Mouse (Mus musculus): Measurements from ENCODE around the gene Dll4. TPM values are rescaled to one million over a fixed set of nuclear protein-coding genes. Genes with fewer than 3 reads are reported as not detected.

The Dll4 gene
- polyA plus RNA-seq, 1 experiment from 2014 or later = 4.9 TPM

DNA sequence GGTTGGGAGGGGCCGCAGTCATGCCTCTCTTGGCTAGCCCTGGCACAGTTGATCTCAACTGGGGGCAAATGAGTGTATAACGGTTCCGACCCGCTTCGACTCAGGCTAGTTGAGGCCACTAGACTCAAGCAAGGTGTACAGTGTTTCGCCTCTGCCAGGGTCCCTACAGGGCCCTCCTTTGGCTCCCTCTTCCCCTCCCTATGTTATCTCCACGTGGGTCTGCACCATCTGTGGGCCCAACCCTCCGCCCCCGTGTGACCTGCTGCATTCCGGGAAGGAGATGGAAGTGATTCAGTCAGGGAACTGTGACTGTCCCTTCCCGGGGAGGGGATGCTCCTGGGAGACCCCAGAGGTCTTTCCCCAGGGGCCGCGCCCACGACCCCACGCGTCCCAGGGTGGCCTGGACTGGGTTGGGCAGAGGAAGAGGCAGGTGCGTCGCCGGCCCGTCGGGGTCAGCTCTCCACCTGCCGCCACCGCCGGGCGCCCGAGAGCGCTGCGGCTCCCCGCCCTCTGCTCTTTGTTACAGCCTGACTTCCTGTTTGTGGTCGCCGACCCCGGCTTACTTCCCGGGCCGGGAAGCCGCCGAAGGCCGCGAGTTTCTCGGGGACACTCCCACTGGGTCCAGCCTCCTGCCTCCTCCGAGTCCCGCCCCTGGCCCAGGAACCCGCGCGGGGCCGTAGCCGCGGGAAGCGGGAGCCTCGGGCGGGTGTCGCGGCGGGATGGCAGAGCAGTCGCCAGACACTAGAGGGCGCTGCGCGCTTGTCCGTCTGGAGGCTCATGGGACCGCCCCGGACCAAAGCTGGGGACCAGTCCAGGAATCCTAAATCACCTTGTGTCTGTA, 12.1 kb downstream of the Dll4 start:
- Histone ChIP-seq H3K9me3 (no peaks in the 10 kb centered on the region), H3K9ac (peak overlapping the region; percentile 87), H3K27ac (replicated peaks) (peak overlapping the region; percentile 61), H3K4me2 (peak overlapping the region; percentile 82), H3K27me3 (peaks cover 28% of the 10 kb centered on the region), H3K4me3 (peak overlapping the region; percentile 58), H3K36me3 (no peaks in the 10 kb centered on the region), H3K4me1 (replicated peaks) (peaks cover 10% of the 10 kb centered on the region)
- ATAC-seq (ENCODE audit: low read depth) = peak; percentile 86
- WGBS = 8% methylated on average over 60 of the region's 60 CpGs

DNA sequence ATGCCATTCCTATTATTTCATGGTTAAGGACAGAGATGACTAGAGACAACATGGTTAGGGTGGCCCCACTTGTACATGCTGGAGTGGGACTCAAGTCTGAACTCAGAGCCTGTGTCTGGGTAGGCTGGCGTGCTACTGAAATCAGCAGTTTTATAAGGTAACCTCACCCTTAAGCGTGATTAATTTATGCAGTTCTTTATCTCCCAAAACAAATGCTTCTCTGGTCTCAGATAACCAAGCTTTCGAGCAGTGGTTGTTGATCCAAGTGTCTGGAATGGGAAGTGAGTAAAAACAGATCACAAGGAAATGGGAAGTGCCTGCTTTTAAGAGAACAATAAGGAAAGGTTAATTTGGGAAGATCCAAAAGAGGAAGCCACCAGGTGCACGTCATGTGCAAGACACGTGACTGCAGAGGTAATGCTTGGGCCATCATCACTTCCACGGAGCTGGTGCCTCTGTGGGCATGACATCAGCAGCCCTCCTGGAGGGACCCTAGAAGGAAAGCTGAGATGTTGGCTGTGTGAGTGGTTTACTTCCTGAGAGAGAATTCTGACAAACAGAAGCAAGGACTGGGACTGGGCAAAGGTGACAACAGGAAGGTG, 19.1 kb downstream of the Dll4 start:
- Histone ChIP-seq H3K4me2 (no peak overlapping the region), H3K27ac (replicated peaks) (no peak overlapping the region), H3K9ac (no peak overlapping the region), H3K4me3 (no peak overlapping the region), H3K9me3 (no peaks in the 10 kb centered on the region), H3K4me1 (replicated peaks) (no peaks in the 10 kb centered on the region), H3K36me3 (no peaks in the 10 kb centered on the region), H3K27me3 (peaks cover 9% of the 10 kb centered on the region)
- 59% methylated on average over 6 of the region's 6 CpGs for WGBS
- no peak for ATAC-seq (ENCODE audit: low read depth)

DNA sequence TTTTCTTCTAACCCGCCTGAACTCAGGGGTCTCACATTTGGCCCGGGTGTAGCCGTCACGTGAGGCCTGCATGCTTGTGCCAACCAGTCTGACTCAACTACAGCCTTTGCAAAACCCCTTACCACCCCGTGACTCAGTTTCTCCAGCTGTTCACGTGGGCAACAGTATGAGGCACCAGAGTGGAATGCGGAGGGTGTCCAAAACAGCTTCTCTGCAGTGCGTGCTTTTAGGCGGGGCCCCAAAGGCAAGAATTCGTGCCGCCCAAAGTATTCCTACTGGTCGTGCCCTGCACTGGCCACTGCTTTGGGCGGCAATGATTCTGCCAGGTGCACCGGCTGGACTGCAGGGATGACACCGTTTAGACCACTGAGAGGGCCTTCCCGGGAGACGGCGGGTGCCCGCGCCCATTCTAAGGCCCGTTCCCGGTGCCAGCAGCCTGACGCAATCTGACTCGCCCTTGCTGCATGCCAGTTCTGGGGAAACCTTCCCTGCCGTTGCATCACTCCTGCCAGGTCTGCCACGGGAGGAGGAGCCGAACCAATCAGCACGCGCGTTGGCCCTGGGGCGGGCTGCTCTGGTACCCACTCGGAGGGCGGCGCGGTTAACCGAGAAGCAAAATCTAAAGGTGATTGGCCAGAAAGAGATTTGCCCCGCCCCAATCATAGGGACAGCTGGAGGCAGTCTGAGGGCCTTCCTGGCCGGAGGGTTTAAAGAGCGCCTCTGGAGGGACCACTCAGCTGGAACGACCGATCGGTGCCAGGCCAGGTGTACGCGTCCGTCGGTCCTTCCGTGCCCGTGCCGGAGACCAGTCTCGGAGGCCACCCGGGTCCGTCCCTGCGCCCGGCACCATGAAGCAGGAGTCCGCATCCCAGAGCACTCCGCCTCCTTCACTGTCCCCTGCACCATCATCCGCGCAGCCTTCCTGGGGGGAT, 25.2 kb downstream of the Dll4 start, which contains the start of gene Chac1:
TSS of gene Chac1 (plus strand) at position 675 of the 932 bp plus-strand sequence.
- Histone ChIP-seq H3K4me1 (replicated peaks) (peaks cover 13% of the 10 kb centered on the region), H3K9me3 (no peaks in the 10 kb centered on the region), H3K27me3 (peaks cover 27% of the 10 kb centered on the region), H3K27ac (replicated peaks) (no peak within 1 kb of the TSS), H3K4me3 (peak within 1 kb of the TSS; percentile 63), H3K9ac (peak within 1 kb of the TSS; percentile 80), H3K4me2 (peak within 1 kb of the TSS; percentile 90), H3K36me3 (peaks cover 7% of the 10 kb centered on the region)
- WGBS = 5% methylated on average over 58 of the region's 58 CpGs
- ATAC-seq (ENCODE audit: low read depth) = peak; percentile 98

DNA sequence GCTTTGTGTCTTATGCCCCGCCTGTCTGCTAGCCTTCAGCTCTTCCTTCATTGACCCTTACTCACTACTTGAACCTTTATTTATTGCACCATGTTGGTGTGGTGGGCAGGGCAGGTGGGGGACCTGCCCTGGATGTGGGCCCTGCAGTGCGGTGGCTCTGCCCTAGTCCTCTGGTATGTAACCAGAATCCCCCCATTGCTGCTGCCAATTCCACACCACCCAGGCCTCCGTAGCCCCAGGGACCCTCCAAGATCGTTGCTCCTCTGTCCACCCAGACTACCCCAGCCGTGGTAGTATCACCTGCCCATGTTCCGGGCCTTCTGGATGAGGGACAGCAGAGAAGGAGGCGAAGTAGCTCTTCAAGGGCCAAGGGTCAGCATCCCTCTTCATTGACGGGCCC, 28.1 kb downstream of the Dll4 start:
- Histone ChIP-seq H3K4me3 (no peak overlapping the region), H3K9ac (no peak overlapping the region), H3K9me3 (no peaks in the 10 kb centered on the region), H3K27ac (replicated peaks) (no peak overlapping the region), H3K27me3 (peaks cover 26% of the 10 kb centered on the region), H3K4me2 (no peak overlapping the region), H3K36me3 (peaks cover 7% of the 10 kb centered on the region), H3K4me1 (replicated peaks) (peaks cover 13% of the 10 kb centered on the region)
- 93% methylated on average over 8 of the region's 8 CpGs for WGBS
- no peak for ATAC-seq (ENCODE audit: low read depth)

DNA sequence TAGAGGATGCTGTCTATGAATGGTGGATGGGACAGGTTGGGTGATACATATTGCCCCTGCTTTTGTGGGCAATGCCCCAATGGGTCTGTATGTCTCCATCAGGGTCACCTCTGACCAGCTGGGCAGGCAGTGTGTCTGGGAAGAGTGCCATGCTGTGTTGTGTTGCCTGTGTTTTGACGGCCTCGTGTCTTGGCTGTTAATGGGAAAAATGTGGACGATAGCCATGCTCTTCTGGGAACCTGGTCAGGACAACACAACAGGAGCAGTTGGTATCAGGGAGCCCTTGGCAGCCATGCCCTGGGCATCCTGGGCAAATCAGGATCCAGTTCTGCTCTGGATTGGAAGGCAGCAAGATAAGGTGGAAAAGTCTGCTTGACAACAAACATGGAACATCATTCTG, 29.5 kb downstream of the Dll4 start:
- Histone ChIP-seq H3K4me1 (replicated peaks) (peaks cover 13% of the 10 kb centered on the region), H3K4me3 (no peak overlapping the region), H3K4me2 (no peak overlapping the region), H3K27me3 (peaks cover 17% of the 10 kb centered on the region), H3K27ac (replicated peaks) (no peak overlapping the region), H3K9ac (no peak overlapping the region), H3K36me3 (peaks cover 7% of the 10 kb centered on the region), H3K9me3 (no peaks in the 10 kb centered on the region)
- no peak for ATAC-seq (ENCODE audit: low read depth)
- WGBS = 88% methylated on average over 3 of the region's 3 CpGs

DNA sequence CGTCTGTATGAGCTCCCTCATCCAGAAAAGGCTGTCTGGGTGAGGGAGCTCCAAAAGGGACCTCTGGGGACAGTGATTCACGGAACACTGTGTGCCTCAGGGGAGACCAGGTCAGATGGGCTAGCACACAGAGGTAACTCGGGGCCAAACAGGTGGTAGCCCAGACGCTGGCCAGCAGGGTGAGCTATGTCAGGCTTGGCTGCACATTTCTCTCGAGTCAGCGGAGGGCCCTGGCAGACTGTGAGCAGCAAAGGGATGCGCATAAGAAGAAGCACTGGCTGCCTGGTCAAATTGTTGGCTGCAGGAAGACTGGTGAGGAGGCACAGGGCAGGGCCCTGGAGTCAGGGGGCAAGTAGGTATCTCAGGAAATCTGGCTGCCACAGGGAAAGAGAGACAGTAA, 30.1 kb downstream of the Dll4 start:
- 28% methylated on average over 7 of the region's 7 CpGs for WGBS
- H3K36me3 ChIP-seq = peaks cover 7% of the 10 kb centered on the region
- H3K9ac ChIP-seq = no peak overlapping the region
- H3K4me2 ChIP-seq = no peak overlapping the region
- peaks cover 4% of the 10 kb centered on the region; the same call in 1 of the 2 replicates for H3K9me3 ChIP-seq
- no peak overlapping the region for H3K27ac ChIP-seq (replicated peaks)
- peaks cover 8% of the 10 kb centered on the region for H3K4me1 ChIP-seq (replicated peaks)
- H3K4me3 ChIP-seq = no peak overlapping the region
- peaks cover 12% of the 10 kb centered on the region for H3K27me3 ChIP-seq
- ATAC-seq (ENCODE audit: low read depth) = no peak

DNA sequence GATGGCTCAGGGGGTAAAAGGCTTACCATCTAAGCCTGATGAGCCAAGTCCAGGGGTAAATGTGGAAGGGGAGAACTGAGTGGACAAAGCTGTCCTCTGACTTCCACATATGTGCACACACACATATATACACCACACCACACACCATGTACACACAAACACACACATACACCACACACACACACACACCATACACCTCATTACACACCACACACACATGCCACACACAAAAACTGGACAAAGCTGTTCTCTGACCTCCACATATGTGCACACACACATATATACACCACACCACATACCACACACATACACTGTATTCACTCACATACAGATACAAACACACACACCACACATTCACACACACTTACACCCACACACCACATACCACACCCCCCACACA, 30.7 kb downstream of the Dll4 start:
- no peak for ATAC-seq (ENCODE audit: low read depth)

DNA sequence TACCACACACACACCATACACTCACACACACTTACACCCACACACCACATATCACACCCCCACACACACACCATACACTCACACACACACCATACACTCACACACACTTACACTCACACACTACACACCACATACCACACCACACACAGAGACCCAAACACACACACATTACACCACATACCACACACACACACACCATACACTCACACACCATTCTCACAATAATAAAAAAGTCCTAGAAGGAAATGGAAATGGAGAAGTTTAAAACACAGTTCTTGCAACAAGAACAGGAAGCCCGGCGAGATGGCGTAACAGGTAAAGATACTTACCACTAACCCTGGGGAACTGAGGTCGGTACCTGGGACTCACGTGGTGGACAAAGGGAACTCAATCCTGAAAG, 31.2 kb downstream of the Dll4 start:
- Histone ChIP-seq H3K9me3 (peaks cover 16% of the 10 kb centered on the region; the same call in 1 of the 2 replicates), H3K4me1 (replicated peaks) (0 out of 2 replicates have a peak, but pooled peaks cover under 1% of the 10 kb centered on the region), H3K4me2 (no peak overlapping the region), H3K9ac (no peak overlapping the region), H3K36me3 (peaks cover 7% of the 10 kb centered on the region), H3K27me3 (peaks cover 12% of the 10 kb centered on the region; the same call in 1 of the 2 replicates), H3K4me3 (no peak overlapping the region), H3K27ac (replicated peaks) (no peak overlapping the region)
- no peak for ATAC-seq (ENCODE audit: low read depth)
- WGBS = 94% methylated on average over 5 of the region's 5 CpGs

More for the DNA sequence above, 30.7 kb downstream of the Dll4 start:
- peaks cover 11% of the 10 kb centered on the region; the same call in 1 of the 2 replicates for H3K9me3 ChIP-seq
- no peak overlapping the region for H3K9ac ChIP-seq
- H3K27me3 ChIP-seq = peaks cover 12% of the 10 kb centered on the region
- 0 out of 2 replicates have a peak, but pooled peaks cover 4% of the 10 kb centered on the region for H3K4me1 ChIP-seq (replicated peaks)
- H3K27ac ChIP-seq (replicated peaks) = no peak overlapping the region
- no peak overlapping the region for H3K4me3 ChIP-seq
- no peak overlapping the region for H3K4me2 ChIP-seq
- H3K36me3 ChIP-seq = peaks cover 7% of the 10 kb centered on the region

DNA sequence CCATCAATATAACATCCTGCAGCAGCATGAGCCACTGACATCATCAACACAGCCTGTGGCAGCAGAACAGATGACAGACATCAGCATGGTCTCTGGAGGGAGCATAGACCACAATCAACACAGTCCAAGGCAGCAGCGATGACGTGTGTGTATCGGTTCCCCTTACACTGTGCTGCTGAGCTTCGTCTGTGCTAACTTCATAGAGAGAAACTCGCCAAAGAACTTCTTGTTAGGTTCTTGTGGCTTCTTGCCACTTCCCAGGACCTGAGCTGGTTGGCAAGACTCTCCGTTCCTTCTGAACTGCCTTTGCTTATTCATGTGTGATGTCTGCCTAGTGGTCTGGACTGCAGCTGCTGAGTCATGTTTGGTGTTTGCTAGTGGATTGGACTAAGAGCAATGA, 32.7 kb downstream of the Dll4 start:
- Histone ChIP-seq H3K36me3 (peaks cover 8% of the 10 kb centered on the region), H3K27me3 (no peaks in the 10 kb centered on the region), H3K9ac (no peak overlapping the region), H3K4me3 (no peak overlapping the region), H3K4me2 (no peak overlapping the region), H3K9me3 (peaks cover 17% of the 10 kb centered on the region; the same call in 1 of the 2 replicates), H3K4me1 (replicated peaks) (no peaks in the 10 kb centered on the region), H3K27ac (replicated peaks) (no peak overlapping the region)
- WGBS = 85% methylated on average over 6 of the region's 6 CpGs
- ATAC-seq (ENCODE audit: low read depth) = no peak

DNA sequence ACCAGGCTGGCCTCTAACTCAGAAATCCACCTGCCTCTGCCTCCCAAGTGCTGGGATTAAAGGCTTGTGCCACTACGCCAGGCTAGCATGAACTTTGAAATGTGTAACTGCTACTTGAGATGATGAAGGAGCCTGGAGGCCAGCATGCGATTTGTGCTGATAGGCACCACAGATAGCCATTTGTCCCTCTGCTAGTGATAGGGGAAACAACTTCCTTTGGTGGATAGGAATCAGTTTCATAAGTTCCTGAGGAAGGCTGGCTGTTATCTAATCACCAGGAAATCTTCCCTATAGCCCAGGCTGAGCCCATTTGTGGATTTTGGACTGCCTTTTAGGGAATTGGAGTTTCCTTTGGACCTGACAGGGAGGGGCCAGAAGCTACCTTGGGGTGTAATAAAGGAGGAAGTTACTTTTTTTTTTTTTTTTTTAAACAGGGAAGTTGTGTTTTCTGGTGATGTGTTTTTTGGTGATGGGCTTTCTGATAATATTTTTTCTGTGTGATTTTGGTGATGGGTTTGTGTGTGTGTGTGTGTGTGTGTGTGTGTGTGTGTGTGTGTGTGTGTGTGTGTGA, 34.2 kb downstream of the Dll4 start:
- H3K36me3 ChIP-seq = 0 out of 2 replicates have a peak, but pooled peaks cover 3% of the 10 kb centered on the region
- no peak overlapping the region for H3K4me2 ChIP-seq
- H3K4me3 ChIP-seq = no peak overlapping the region
- WGBS = 95% methylated on average over 2 of the region's 2 CpGs
- no peaks in the 10 kb centered on the region for H3K27me3 ChIP-seq
- no peaks in the 10 kb centered on the region for H3K4me1 ChIP-seq (replicated peaks)
- H3K27ac ChIP-seq (replicated peaks) = no peak overlapping the region
- peaks cover 17% of the 10 kb centered on the region; the same call in 1 of the 2 replicates for H3K9me3 ChIP-seq
- no peak overlapping the region for H3K9ac ChIP-seq
- no peak for ATAC-seq (ENCODE audit: low read depth)

DNA sequence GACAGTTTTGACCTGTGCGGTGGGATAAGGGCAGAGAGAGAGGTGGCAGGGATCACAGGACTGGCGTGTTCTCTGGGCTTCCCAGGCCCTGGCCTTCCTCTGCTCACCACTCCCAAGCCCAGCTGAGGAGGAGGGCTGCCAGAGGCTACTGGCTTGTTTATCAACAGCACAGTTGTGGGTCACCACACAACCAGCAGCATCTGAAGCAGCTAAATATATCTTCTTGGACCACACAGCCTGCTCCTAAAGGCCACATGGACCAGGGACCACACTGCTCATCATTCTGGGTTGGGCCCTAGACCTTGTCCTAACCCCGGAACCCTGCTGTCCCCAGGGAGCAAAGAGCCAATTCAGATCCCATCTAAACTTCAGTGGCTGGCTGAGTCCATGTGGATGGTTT, 39.4 kb downstream of the Dll4 start:
- H3K27ac ChIP-seq (replicated peaks) = no peak overlapping the region
- 86% methylated on average over 3 of the region's 3 CpGs for WGBS
- H3K4me2 ChIP-seq = no peak overlapping the region
- H3K4me3 ChIP-seq = no peak overlapping the region
- H3K36me3 ChIP-seq = peaks cover 28% of the 10 kb centered on the region
- H3K27me3 ChIP-seq = no peaks in the 10 kb centered on the region
- peaks cover 17% of the 10 kb centered on the region; the same call in 1 of the 2 replicates for H3K9me3 ChIP-seq
- no peaks in the 10 kb centered on the region for H3K4me1 ChIP-seq (replicated peaks)
- no peak for ATAC-seq (ENCODE audit: low read depth)
- no peak overlapping the region for H3K9ac ChIP-seq

Measured in neural tube, embryonic 13.5 days (tissue).